Mouse (Mus musculus) bone marrow, adult 2 months (tissue): ENCODE measurements around the gene Ulk4.

Experiments used
- CTCF ChIP-seq: fragments of 200-500 bp; IDR thresholded peaks from 2 replicates; pipeline ENCODE4 v1.5.1; 2011; ENCODE audit warnings: low read length, control low read depth; ENCODE audit not compliant: control insufficient read depth, insufficient read depth
- POLR2A ChIP-seq: fragments of 200-500 bp; IDR thresholded peaks from 2 replicates; pipeline ENCODE4 v1.6.1; 2011; ENCODE audit warnings: low read depth, mild to moderate bottlenecking, control low read depth, low read length, borderline replicate concordance; ENCODE audit not compliant: control insufficient read depth

GRCm38 (mm10) chr9:121309287-121309686, 32.3 kb upstream of the Ulk4 start:
- TF ChIP-seq POLR2A (no peak), CTCF (no peak)
